Mouse (Mus musculus) stomach, postnatal 0 days (tissue): ENCODE results near the gene Cog4.

Experiments used
- CTCF ChIP-seq: IDR thresholded peaks from 2 replicates; pipeline ENCODE4 v1.5.1; 2016; ENCODE audit warnings: antibody characterized with exemption, low read depth, mild to moderate bottlenecking, moderate library complexity
- EP300 ChIP-seq: optimal IDR thresholded peaks from 2 replicates; pipeline ENCODE3; 2016; ENCODE audit warnings: antibody characterized with exemption

GRCm38 (mm10) chr8:110816990-110817389 is 29.4 kb upstream of the Cog4 start:
- TF ChIP-seq CTCF (no peak), EP300 (no peak)
